Mouse (Mus musculus) lung, adult 2 months (tissue): ENCODE data around the gene Vegfc.

Source experiments
- CTCF ChIP-seq: fragments of 200-500 bp; IDR thresholded peaks from 2 replicates; pipeline ENCODE4 v1.5.1; 2011; ENCODE audit warnings: mild to moderate bottlenecking, low read length, control low read depth; ENCODE audit not compliant: insufficient read depth
- POLR2A ChIP-seq: fragments of 200-500 bp; IDR thresholded peaks from 2 replicates; pipeline ENCODE4 v1.6.1; 2011; ENCODE audit warnings: low read depth, mild to moderate bottlenecking, control low read depth, low read length, borderline replicate concordance; ENCODE audit errors: extremely low read depth

DNA sequence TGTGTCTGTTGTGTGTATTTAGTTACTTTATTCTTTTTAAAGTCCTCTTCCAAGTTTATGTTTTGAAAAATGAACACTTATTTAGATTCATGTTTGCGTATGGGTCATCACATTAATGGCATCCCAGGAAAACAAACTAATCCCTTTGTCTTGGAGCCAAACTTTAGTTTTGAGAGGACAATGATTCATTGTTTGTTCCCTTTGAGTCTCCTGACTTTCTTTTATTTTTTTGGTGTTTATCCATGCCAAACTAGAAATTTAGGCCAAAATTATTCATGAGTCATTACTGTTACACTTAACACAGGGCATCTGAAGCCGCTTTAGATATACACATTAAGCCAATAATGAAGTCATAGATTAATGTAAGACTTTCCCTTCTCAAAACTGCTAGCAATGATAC lies 12.5 kb downstream of the Vegfc start:
- TF ChIP-seq POLR2A (no peak), CTCF (no peak)
